Mouse (Mus musculus): ENCODE measurements at regions not wholly inside any gene's neighbourhood (a gene's known extent, or its start where the extent isn't known, plus 50 kb on each side); places are given as distances from the start of the nearest gene placed in this dataset.

- TF ChIP-seq CTCF (IDR thresholded peaks at IDR 0.05; ENCODE audit: borderline replicate concordance, insufficient read depth, low read length) (no peak), POLR2A (IDR thresholded peaks at IDR 0.05; ENCODE audit: low read depth, low read length) (no peak)
These were observed 366.9 kb downstream of the Tns3 start for GRCm38 (mm10) chr11:8297462-8297861.

All from embryonic fibroblast, embryonic 13.5 days (primary cell).